Mouse (Mus musculus) kidney, embryonic 14.5 days (tissue): ENCODE data around the gene Galp. TPM values are rescaled to one million over a fixed set of nuclear protein-coding genes. Genes with fewer than 3 reads are reported as not detected.
"Not testable (repeated sequence)": the region's sequence is repeated elsewhere in the genome, so short reads cannot be mapped to it uniquely, and the experiment has no call there.

Experiments used
- ATAC-seq: fragments of 200-750 bp; cut with Nextera tagmentation; 2 replicates; pipeline ENCODE4 v1.8.0; 2017; ENCODE audit warnings: moderate number of reproducible peaks, mild to moderate bottlenecking, moderate TSS enrichment, moderate library complexity; ENCODE audit not compliant: low FRiP score, low TSS enrichment
- H3K27ac ChIP-seq: fragments of 300-500 bp; sonication (generic); 2 replicates; pipeline ENCODE4 v1.5.1; 2014; ENCODE audit warnings: low read depth, mild to moderate bottlenecking, low read length, moderate library complexity, mixed read lengths
- H3K27me3 ChIP-seq: fragments of 300-500 bp; sonication (generic); 2 replicates; pipeline ENCODE4 v1.6.1; 2014; ENCODE audit warnings: mild to moderate bottlenecking, low read length; ENCODE audit not compliant: control insufficient read depth, insufficient read depth
- H3K36me3 ChIP-seq: fragments of 300-500 bp; sonication (generic); 2 replicates; pipeline ENCODE4 v1.6.1; 2014; ENCODE audit warnings: low read length, mixed read lengths; ENCODE audit not compliant: control insufficient read depth, insufficient read depth
- H3K4me1 ChIP-seq: fragments of 300-500 bp; sonication (generic); 2 replicates; pipeline ENCODE4 v1.6.1; 2014; ENCODE audit warnings: low read length, mixed read lengths; ENCODE audit not compliant: control insufficient read depth, insufficient read depth
- H3K4me2 ChIP-seq: fragments of 300-500 bp; sonication (generic); replicated peaks from 2 replicates; pipeline ENCODE4 v1.6.1; 2014; ENCODE audit warnings: low read depth, mild to moderate bottlenecking, low read length
- H3K4me3 ChIP-seq: fragments of 300-500 bp; sonication (generic); 2 replicates; pipeline ENCODE4 v1.5.1; 2014; ENCODE audit warnings: mild to moderate bottlenecking, low read length
- H3K9ac ChIP-seq: fragments of 300-500 bp; sonication (generic); 2 replicates; pipeline ENCODE4 v1.6.1; 2014; ENCODE audit warnings: low read depth, mild to moderate bottlenecking, low read length, moderate library complexity
- H3K9me3 ChIP-seq: fragments of 300-500 bp; sonication (generic); 2 replicates; pipeline ENCODE4 v1.6.1; 2016; ENCODE audit warnings: low read length; ENCODE audit not compliant: control insufficient read depth
- WGBS: fragments of 180-500 bp; shearing (Covaris S2); extraction: QIAGEN DNeasy Blood & Tissue Kit; methylation state at CpG from one replicate; pipeline ENCODE4 v1.1.7; 2014; 5-methylcytosine and 5-hydroxymethylcytosine counted together
- polyA plus RNA-seq: library from polyadenylated mRNA; unstranded; fragments of >200 nt; fragmentation: Nextera tagmentation; extraction: Ambion mirVana; gene quantifications from 2 replicates; pipeline ENCODE4 v1.2.1, GENCODE M21; 2014

Gene Galp
- polyA plus RNA-seq, 1 experiment from 2014 or later, result not detected

DNA sequence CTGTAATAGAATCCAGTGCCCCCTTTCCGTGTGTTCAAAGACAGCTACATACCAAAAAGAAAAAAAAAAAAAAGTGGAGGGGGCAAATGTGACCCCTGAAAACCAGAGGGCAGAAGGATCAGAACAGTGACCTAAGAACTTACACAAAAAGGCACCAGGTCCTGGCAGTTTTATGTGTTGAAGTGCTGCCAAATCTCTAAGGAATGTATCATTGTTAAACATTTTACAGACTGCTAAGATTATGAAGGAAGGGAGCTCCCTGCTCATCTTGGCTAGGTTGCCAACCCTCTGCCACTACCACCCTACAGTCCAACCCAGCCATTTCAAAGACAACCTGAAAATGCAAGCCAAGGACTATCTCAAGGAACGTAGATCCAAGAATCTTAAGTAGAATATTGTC lies 10.7 kb upstream of the Galp start:
- Histone ChIP-seq H3K27me3 (no peaks in the 10 kb centered on the region), H3K9me3 (no peaks in the 10 kb centered on the region), H3K27ac (no peak overlapping the region), H3K4me1 (peaks cover 3% of the 10 kb centered on the region; the same call in 1 of the 2 replicates), H3K4me2 (no peak overlapping the region), H3K9ac (no peak overlapping the region), H3K36me3 (peaks cover 42% of the 10 kb centered on the region), H3K4me3 (no peak overlapping the region)
- ATAC-seq, result no peak
- 94% methylated on average over 2 of the region's 2 CpGs for WGBS

DNA sequence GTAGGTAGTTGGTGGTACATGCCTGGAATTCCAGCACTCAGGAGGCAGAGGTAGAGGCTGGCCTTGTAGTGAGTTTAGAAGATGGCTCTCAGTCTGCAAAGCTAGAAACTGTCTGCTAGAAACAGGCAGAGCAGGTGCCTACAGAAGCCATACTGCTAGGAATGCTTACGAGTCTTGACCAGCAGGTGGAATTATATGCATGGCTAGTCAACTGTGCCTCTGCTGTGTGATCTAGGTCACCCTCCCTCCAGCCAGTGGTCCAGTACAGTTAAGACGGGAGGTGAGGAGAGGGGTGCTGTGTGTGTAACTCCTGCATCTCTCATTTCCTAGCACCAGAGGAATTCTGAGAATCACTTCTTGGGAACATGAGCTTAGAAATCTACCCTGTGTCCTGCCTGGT lies 10.1 kb upstream of the Galp start:
- no peaks in the 10 kb centered on the region for H3K27me3 ChIP-seq
- no peak overlapping the region for H3K4me2 ChIP-seq
- H3K4me1 ChIP-seq, result peaks cover 3% of the 10 kb centered on the region; the same call in 1 of the 2 replicates
- ATAC-seq, result no peak; the same call in 1 of the 2 replicates
- WGBS, result 44% methylated on average over 2 of the region's 2 CpGs
- H3K36me3 ChIP-seq, result peaks cover 42% of the 10 kb centered on the region
- H3K4me3 ChIP-seq, result no peak overlapping the region
- H3K9ac ChIP-seq, result no peak overlapping the region
- H3K9me3 ChIP-seq, result no peaks in the 10 kb centered on the region
- no peak overlapping the region for H3K27ac ChIP-seq

DNA sequence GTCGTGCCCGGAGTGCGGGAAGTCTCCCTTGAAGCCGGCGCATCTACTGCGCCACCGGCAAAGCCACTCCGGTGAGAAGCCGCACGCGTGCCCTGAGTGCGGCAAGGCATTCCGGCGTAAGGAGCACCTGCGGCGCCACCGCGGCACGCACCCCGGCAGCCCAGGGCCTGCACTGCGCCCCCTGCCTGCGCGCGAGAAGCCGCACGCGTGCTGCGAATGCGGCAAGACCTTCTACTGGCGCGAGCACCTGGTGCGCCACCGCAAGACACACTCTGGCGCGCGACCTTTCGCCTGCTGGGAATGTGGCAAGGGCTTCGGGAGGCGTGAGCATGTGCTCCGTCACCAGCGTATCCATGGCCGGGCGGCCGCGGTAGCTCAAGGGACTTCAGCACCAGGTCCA lies 7.3 kb upstream of the Galp start:
- Histone ChIP-seq H3K27me3 (no peaks in the 10 kb centered on the region), H3K9ac (no peak overlapping the region), H3K9me3 (no peaks in the 10 kb centered on the region), H3K4me3 (no peak overlapping the region), H3K36me3 (peaks cover 34% of the 10 kb centered on the region), H3K4me1 (peaks cover 3% of the 10 kb centered on the region; the same call in 1 of the 2 replicates), H3K27ac (no peak overlapping the region), H3K4me2 (0 out of 2 replicates have a peak overlapping the region, but pooled peaks have one; percentile 10)
- WGBS, result 49% methylated on average over 40 of the region's 45 CpGs
- 0 out of 2 replicates have a peak, but pooled peaks have one; percentile 20 for ATAC-seq

DNA sequence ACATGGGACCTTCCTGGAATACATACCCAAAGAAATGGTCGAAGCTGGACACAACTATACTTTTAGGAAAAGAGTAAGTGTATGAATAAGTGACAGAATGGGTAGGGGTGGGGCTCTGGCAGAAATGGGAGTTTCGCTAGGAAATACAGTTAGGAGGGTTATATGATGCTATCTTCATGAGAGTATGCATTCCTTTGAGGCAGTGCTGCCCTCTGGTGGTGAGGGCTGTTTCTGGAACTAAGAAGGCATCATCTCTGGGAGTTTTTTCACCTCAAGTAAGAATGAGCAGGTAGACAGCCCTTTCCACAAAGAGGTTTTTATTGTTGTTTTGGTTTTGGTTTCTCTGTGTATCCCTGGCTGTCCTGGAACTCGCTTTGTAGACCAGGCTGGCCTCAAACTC lies 5.5 kb upstream of the Galp start:
- Histone ChIP-seq H3K4me2 (no peak overlapping the region), H3K4me3 (no peak overlapping the region), H3K9me3 (no peaks in the 10 kb centered on the region), H3K27ac (no peak overlapping the region), H3K27me3 (no peaks in the 10 kb centered on the region), H3K4me1 (peaks cover 3% of the 10 kb centered on the region; the same call in 1 of the 2 replicates), H3K9ac (no peak overlapping the region), H3K36me3 (peaks cover 19% of the 10 kb centered on the region)
- 51% methylated on average over 3 of the region's 3 CpGs for WGBS
- no peak for ATAC-seq

DNA sequence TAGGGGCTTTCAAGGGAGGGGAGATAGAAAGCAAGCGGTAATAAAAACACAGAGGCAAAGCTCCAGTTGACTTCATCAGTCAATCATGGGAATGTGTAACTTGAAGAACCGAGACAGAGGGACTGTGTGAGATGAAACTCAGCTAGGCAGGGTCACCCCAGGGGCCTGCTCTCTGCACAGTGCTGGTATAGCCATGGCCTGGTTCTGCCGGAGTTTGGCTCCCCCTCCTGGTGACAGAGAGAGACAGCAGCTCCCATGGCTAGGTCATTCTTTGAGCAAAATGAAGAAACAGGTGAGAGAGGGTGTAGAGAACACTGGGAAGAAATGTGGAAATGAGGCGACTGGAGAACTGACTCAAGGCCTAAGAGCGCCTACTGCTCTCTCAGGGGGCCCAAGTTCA lies 2.8 kb upstream of the Galp start:
- H3K4me2 ChIP-seq, result no peak overlapping the region
- H3K4me1 ChIP-seq, result no peaks in the 10 kb centered on the region
- ATAC-seq, result peak; percentile 58; the same call in 1 of the 2 replicates
- WGBS, result 14% methylated on average over 5 of the region's 5 CpGs
- H3K9me3 ChIP-seq, result no peaks in the 10 kb centered on the region
- H3K36me3 ChIP-seq, result peaks cover 6% of the 10 kb centered on the region
- H3K27me3 ChIP-seq, result no peaks in the 10 kb centered on the region
- H3K27ac ChIP-seq, result no peak overlapping the region
- no peak overlapping the region for H3K4me3 ChIP-seq
- H3K9ac ChIP-seq, result no peak overlapping the region

DNA sequence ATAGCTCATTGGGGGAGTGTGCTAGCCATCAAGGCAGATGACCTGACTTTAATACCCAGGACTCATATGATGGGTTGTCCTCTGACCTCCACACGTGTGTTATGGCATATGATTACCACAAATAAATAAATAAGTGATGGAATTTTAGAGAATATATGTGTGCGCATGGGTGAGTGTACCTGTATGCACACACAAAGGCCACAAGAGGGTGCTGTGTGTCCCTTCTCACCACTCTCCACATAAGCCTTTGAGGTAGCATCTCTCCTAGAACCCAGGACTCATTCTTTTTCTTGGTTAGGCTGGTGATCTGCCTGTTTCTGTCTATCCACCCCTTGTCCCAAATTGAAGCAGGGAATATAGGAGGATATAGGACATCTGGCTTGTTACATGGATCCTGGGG lies 1.1 kb upstream of the Galp start:
- no peak for ATAC-seq
- H3K36me3 ChIP-seq, result no peaks in the 10 kb centered on the region

DNA sequence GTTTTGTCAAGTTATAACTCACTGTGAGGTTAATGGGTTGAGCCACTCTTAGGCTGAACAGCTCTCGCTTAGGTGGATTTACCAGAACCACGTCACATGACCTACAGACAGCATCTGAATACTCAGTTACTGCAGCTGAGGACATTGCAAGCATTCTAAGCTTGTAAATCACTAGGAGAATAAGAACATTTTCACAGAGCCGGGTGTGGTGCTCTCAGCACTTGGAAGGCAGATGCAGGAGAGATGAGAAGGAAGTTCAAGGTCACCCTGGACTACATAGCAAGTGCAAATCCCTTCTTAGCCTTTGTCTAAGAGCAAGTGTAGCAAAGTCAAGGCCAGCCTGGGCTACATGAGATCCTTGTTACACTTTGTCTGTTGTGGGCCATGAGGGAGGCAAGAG lies 7.3 kb downstream of the Galp start:
- no peak overlapping the region for H3K4me3 ChIP-seq
- H3K9me3 ChIP-seq, result no peaks in the 10 kb centered on the region
- H3K27ac ChIP-seq, result no peak overlapping the region
- H3K27me3 ChIP-seq, result no peaks in the 10 kb centered on the region
- H3K9ac ChIP-seq, result no peak overlapping the region
- WGBS, result 70% methylated on average over 3 of the region's 3 CpGs
- no peaks in the 10 kb centered on the region for H3K4me1 ChIP-seq
- ATAC-seq, result no peak
- no peaks in the 10 kb centered on the region for H3K36me3 ChIP-seq
- H3K4me2 ChIP-seq, result no peak overlapping the region

More for the DNA sequence above, 1.1 kb upstream of the Galp start:
- H3K27ac ChIP-seq, result no peak overlapping the region
- H3K4me1 ChIP-seq, result no peaks in the 10 kb centered on the region
- WGBS, result 52% methylated on average over 2 of the region's 2 CpGs
- no peaks in the 10 kb centered on the region for H3K9me3 ChIP-seq
- H3K9ac ChIP-seq, result no peak overlapping the region
- H3K27me3 ChIP-seq, result no peaks in the 10 kb centered on the region
- H3K4me2 ChIP-seq, result no peak overlapping the region
- no peak overlapping the region for H3K4me3 ChIP-seq

DNA sequence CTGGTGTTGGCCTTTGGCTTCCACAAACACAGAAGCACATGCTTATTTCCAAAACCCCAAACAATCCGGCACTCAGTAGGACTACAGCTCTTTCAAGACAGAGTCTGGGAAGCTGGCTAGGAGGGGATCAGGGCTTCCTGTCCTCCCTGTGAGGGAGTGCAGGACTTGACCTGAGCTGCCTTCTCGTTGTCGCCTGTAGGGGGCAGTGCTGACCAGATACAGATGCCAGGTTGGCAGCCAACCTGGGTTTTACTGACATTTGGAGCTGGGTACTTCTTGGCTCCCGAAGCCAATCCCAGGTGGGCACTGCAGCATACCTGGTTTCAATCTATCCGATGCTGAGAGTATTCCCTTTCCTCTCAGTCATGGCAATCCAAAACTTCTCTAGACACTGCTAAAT lies 16.3 kb downstream of the Galp start:
- Histone ChIP-seq H3K9me3 (no peaks in the 10 kb centered on the region), H3K4me2 (no peak overlapping the region), H3K27me3 (no peaks in the 10 kb centered on the region), H3K4me1 (no peaks in the 10 kb centered on the region), H3K27ac (no peak overlapping the region), H3K36me3 (no peaks in the 10 kb centered on the region), H3K9ac (no peak overlapping the region), H3K4me3 (no peak overlapping the region)
- 44% methylated on average over 5 of the region's 5 CpGs for WGBS
- no peak for ATAC-seq

DNA sequence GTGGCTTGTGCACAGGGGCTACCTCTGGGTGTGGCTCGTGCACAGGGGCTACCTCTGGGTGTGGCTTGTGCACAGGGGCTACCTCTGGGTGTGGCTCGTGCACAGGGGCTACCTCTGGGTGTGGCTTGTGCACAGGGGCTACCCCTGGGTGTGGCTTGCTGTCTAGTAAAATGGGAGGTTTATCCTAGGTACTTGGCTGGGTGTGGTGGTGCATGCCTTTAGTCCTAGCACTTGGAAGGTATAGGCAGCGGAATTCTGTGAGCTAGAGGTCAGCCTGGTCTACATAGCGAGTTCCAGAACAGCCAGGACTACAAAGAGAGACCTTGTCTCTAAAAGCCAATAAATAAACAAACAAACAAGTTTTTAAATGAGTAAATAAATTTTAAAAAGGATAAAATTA lies 17.8 kb downstream of the Galp start:
- H3K27ac ChIP-seq, H3K36me3 ChIP-seq, ATAC-seq, H3K27me3 ChIP-seq, H3K9me3 ChIP-seq, H3K4me1 ChIP-seq, H3K9ac ChIP-seq, H3K4me3 ChIP-seq, H3K4me2 ChIP-seq: not testable (repeated sequence)
- 90% methylated on average over 3 of the region's 4 CpGs for WGBS
